Mouse (Mus musculus) intestine, embryonic 14.5 days (tissue): ENCODE data around the gene Rpl41. TPM values are rescaled to one million over a fixed set of nuclear protein-coding genes. Genes with fewer than 3 reads are reported as not detected.

Experiments used
- ATAC-seq: fragments of 200-750 bp; cut with Nextera tagmentation; replicated peaks from 2 replicates; pipeline ENCODE4 v1.8.0; 2017; ENCODE audit warnings: low read depth, moderate number of reproducible peaks, moderate TSS enrichment, moderate library complexity; ENCODE audit not compliant: low FRiP score, low TSS enrichment
- DNase-seq: peaks from one replicate; pipeline ENCODE4 v3.0.0-alpha.2; 2018; ENCODE audit warnings: low spot score
- H3K27ac ChIP-seq: fragments of 300-500 bp; sonication (generic); 2 replicates; pipeline ENCODE4 v1.5.1; 2014; ENCODE audit warnings: low read depth, mild to moderate bottlenecking, control low read depth
- H3K27me3 ChIP-seq: fragments of 300-500 bp; sonication (generic); replicated peaks from 2 replicates; pipeline ENCODE4 v1.6.1; 2014; ENCODE audit warnings: low read length, control low read depth; ENCODE audit not compliant: control insufficient read depth, insufficient read depth
- H3K36me3 ChIP-seq: fragments of 300-500 bp; sonication (generic); 2 replicates; pipeline ENCODE4 v1.6.1; 2014; ENCODE audit warnings: low read length, control low read depth; ENCODE audit not compliant: control insufficient read depth, insufficient read depth
- H3K4me1 ChIP-seq: fragments of 300-500 bp; sonication (generic); replicated peaks from 2 replicates; pipeline ENCODE4 v1.6.1; 2014; ENCODE audit warnings: low read length, control low read depth, mixed read lengths; ENCODE audit not compliant: control insufficient read depth, insufficient read depth
- H3K4me2 ChIP-seq: fragments of 300-500 bp; sonication (generic); 2 replicates; pipeline ENCODE4 v1.6.1; 2014; ENCODE audit warnings: low read length
- H3K4me3 ChIP-seq: fragments of 300-500 bp; sonication (generic); 2 replicates; pipeline ENCODE4 v1.5.1; 2014; ENCODE audit warnings: low read depth, low read length, control low read depth, mixed read lengths
- H3K9ac ChIP-seq: fragments of 300-500 bp; sonication (generic); 2 replicates; pipeline ENCODE4 v1.6.1; 2014; ENCODE audit warnings: mild to moderate bottlenecking, low read length
- H3K9me3 ChIP-seq: fragments of 300-500 bp; sonication (generic); 2 replicates; pipeline ENCODE4 v1.6.1; 2016; ENCODE audit warnings: low read length, control low read depth; ENCODE audit not compliant: control insufficient read depth
- WGBS: fragments of 180-500 bp; shearing (Covaris S2); extraction: QIAGEN DNeasy Blood & Tissue Kit; methylation state at CpG from one replicate; pipeline ENCODE4 v1.1.7; 2014; 5-methylcytosine and 5-hydroxymethylcytosine counted together
- polyA plus RNA-seq: library from polyadenylated mRNA; unstranded; fragments of >200 nt; fragmentation: Nextera tagmentation; extraction: Ambion mirVana; gene quantifications from 2 replicates; pipeline ENCODE4 v1.2.1, GENCODE M21; 2014

The Rpl41 gene
- polyA plus RNA-seq = 4,682 and 5,210 TPM in 2 replicates

GRCm38 (mm10) chr10:128548947-128549681 is at the start of gene Rpl41:
TSS of gene Rpl41 (minus strand) at chr10:128549305.
- under 1% methylated on average over 31 of the region's 31 CpGs for WGBS
- Histone ChIP-seq H3K36me3 (peaks cover 17% of the 10 kb centered on the region), H3K4me1 (peaks cover 7% of the 10 kb centered on the region; the same call in 1 of the 2 replicates), H3K4me3 (peak within 1 kb of the TSS; percentile 70), H3K4me2 (peak within 1 kb of the TSS; percentile 81), H3K27me3 (no peaks in the 10 kb centered on the region), H3K9me3 (no peaks in the 10 kb centered on the region), H3K9ac (peak within 1 kb of the TSS; percentile 95), H3K27ac (peak within 1 kb of the TSS; percentile 98)
- ATAC-seq (peak; percentile 89), DNase-seq (peak; percentile 95)

GRCm38 (mm10) chr10:128598476-128598875 is 49.4 kb upstream of the Rpl41 start:
- 12% methylated on average over 2 of the region's 2 CpGs for WGBS
- no peak for DNase-seq
- ATAC-seq = no peak
- Histone ChIP-seq H3K4me1 (no peaks in the 10 kb centered on the region), H3K27me3 (no peaks in the 10 kb centered on the region), H3K9me3 (no peaks in the 10 kb centered on the region), H3K4me3 (no peak overlapping the region), H3K4me2 (no peak overlapping the region), H3K9ac (no peak overlapping the region), H3K27ac (no peak overlapping the region), H3K36me3 (no peaks in the 10 kb centered on the region)

- Histone ChIP-seq H3K27ac (no peak overlapping the region), H3K4me2 (no peak overlapping the region), H3K9me3 (no peaks in the 10 kb centered on the region), H3K4me3 (no peak overlapping the region), H3K36me3 (no peaks in the 10 kb centered on the region), H3K4me1 (0 out of 2 replicates have a peak, but pooled peaks cover 3% of the 10 kb centered on the region), H3K9ac (no peak overlapping the region), H3K27me3 (peaks cover 19% of the 10 kb centered on the region)
- DNase-seq (no peak), ATAC-seq (no peak)
- WGBS = 79% methylated on average over 5 of the region's 5 CpGs
Measured at GRCm38 (mm10) chr10:128592797-128593196, 43.7 kb upstream of the Rpl41 start.

- ATAC-seq = no peak
Measured at GRCm38 (mm10) chr10:128591436-128591835, 42.3 kb upstream of the Rpl41 start.

GRCm38 (mm10) chr10:128590193-128590690 is 41.1 kb upstream of the Rpl41 start:
- H3K4me1 ChIP-seq = 0 out of 2 replicates have a peak, but pooled peaks cover 3% of the 10 kb centered on the region
- H3K9me3 ChIP-seq = no peaks in the 10 kb centered on the region
- no peaks in the 10 kb centered on the region for H3K36me3 ChIP-seq
- H3K4me2 ChIP-seq = peak overlapping the region; percentile 91
- H3K27ac ChIP-seq = peak overlapping the region; percentile 82
- peaks cover 37% of the 10 kb centered on the region for H3K27me3 ChIP-seq
- ATAC-seq (peak; percentile 29), DNase-seq (peak; percentile 91)
- H3K4me3 ChIP-seq = peak overlapping the region; percentile 57
- under 1% methylated on average over 43 of the region's 43 CpGs for WGBS
- peak overlapping the region; percentile 53 for H3K9ac ChIP-seq

More at GRCm38 (mm10) chr10:128591436-128591835, 42.3 kb upstream of the Rpl41 start:
- WGBS = 81% methylated on average over 6 of the region's 6 CpGs
- H3K4me3 ChIP-seq = no peak overlapping the region
- no peak for DNase-seq
- H3K36me3 ChIP-seq = no peaks in the 10 kb centered on the region
- no peak overlapping the region for H3K9ac ChIP-seq
- no peak overlapping the region for H3K27ac ChIP-seq
- no peaks in the 10 kb centered on the region for H3K9me3 ChIP-seq
- peaks cover 32% of the 10 kb centered on the region for H3K27me3 ChIP-seq
- 0 out of 2 replicates have a peak, but pooled peaks cover 3% of the 10 kb centered on the region for H3K4me1 ChIP-seq
- no peak overlapping the region for H3K4me2 ChIP-seq

GRCm38 (mm10) chr10:128589464-128590192 is 40.5 kb upstream of the Rpl41 start, which contains the start of gene Erbb3:
TSS of gene Erbb3 (minus strand) at chr10:128589652.
- Histone ChIP-seq H3K4me1 (0 out of 2 replicates have a peak, but pooled peaks cover 3% of the 10 kb centered on the region), H3K27ac (peak within 1 kb of the TSS; percentile 82), H3K4me2 (peak within 1 kb of the TSS; percentile 91), H3K36me3 (no peaks in the 10 kb centered on the region), H3K4me3 (peak within 1 kb of the TSS; percentile 57), H3K27me3 (peaks cover 37% of the 10 kb centered on the region), H3K9me3 (no peaks in the 10 kb centered on the region), H3K9ac (peak within 1 kb of the TSS; percentile 55)
- DNase-seq (peak; percentile 90), ATAC-seq (peak; percentile 77)
- 0% methylated on average over 42 of the region's 43 CpGs for WGBS

GRCm38 (mm10) chr10:128588775-128589463 is 39.8 kb upstream of the Rpl41 start:
- Histone ChIP-seq H3K36me3 (no peaks in the 10 kb centered on the region), H3K9me3 (no peaks in the 10 kb centered on the region), H3K27ac (peak overlapping the region; percentile 82), H3K4me2 (peak overlapping the region; percentile 91), H3K4me3 (peak overlapping the region; percentile 57), H3K9ac (peak overlapping the region; percentile 55), H3K27me3 (peaks cover 37% of the 10 kb centered on the region), H3K4me1 (0 out of 2 replicates have a peak, but pooled peaks cover 3% of the 10 kb centered on the region)
- WGBS = 3% methylated on average over 23 of the region's 23 CpGs
- no peak for DNase-seq
- ATAC-seq = peak; percentile 13

- no peaks in the 10 kb centered on the region for H3K36me3 ChIP-seq
- peak overlapping the region; percentile 3; the same call in 1 of the 2 replicates for H3K9ac ChIP-seq
- WGBS = 44% methylated on average over 1 of the region's 1 CpGs
- peaks cover 6% of the 10 kb centered on the region; the same call in 1 of the 2 replicates for H3K4me1 ChIP-seq
- DNase-seq (no peak), ATAC-seq (no peak)
- peak overlapping the region; percentile 57 for H3K4me3 ChIP-seq
- H3K4me2 ChIP-seq = peak overlapping the region; percentile 91
- peak overlapping the region; percentile 82 for H3K27ac ChIP-seq
- H3K27me3 ChIP-seq = peaks cover 37% of the 10 kb centered on the region
- H3K9me3 ChIP-seq = no peaks in the 10 kb centered on the region
Measured at GRCm38 (mm10) chr10:128588136-128588535, 39.0 kb upstream of the Rpl41 start.
